Mouse (Mus musculus) hindbrain, embryonic 15.5 days (tissue): ENCODE results near the gene Cd19. TPM values are rescaled to one million over a fixed set of nuclear protein-coding genes. Genes with fewer than 3 reads are reported as not detected.
"Not testable (repeated sequence)": the region's sequence is repeated elsewhere in the genome, so short reads cannot be mapped to it uniquely, and the experiment has no call there.

ENCODE experiments used
- ATAC-seq: fragments of 200-750 bp; cut with Nextera tagmentation; 2 replicates; pipeline ENCODE4 v1.8.0; 2017; ENCODE audit warnings: low read depth, moderate number of reproducible peaks, moderate TSS enrichment; ENCODE audit not compliant: low FRiP score
- H3K27ac ChIP-seq: fragments of 300-500 bp; sonication (generic); replicated peaks from 2 replicates; pipeline ENCODE4 v1.5.1; 2015; ENCODE audit warnings: mild to moderate bottlenecking, inconsistent platforms
- H3K27me3 ChIP-seq: fragments of 300-500 bp; sonication (generic); 2 replicates; pipeline ENCODE4 v1.6.1; 2015; ENCODE audit warnings: control low read depth, inconsistent platforms
- H3K36me3 ChIP-seq: fragments of 300-500 bp; sonication (generic); 2 replicates; pipeline ENCODE4 v1.6.1; 2015; ENCODE audit warnings: control low read depth, inconsistent platforms
- H3K4me1 ChIP-seq: fragments of 300-500 bp; sonication (generic); replicated peaks from 2 replicates; pipeline ENCODE4 v1.6.1; 2015; ENCODE audit warnings: control low read depth, inconsistent platforms
- H3K4me2 ChIP-seq: fragments of 300-500 bp; sonication (generic); 2 replicates; pipeline ENCODE4 v1.6.1; 2015; ENCODE audit warnings: moderate library complexity, mild to moderate bottlenecking, inconsistent platforms
- H3K4me3 ChIP-seq: fragments of 300-500 bp; sonication (generic); 2 replicates; pipeline ENCODE4 v1.5.1; 2015; ENCODE audit warnings: mild to moderate bottlenecking, inconsistent platforms
- H3K9ac ChIP-seq: fragments of 300-500 bp; sonication (generic); 2 replicates; pipeline ENCODE4 v1.6.1; 2015; ENCODE audit warnings: inconsistent platforms
- H3K9me3 ChIP-seq: fragments of 300-500 bp; sonication (generic); 2 replicates; pipeline ENCODE4 v1.6.1; 2016; ENCODE audit warnings: control low read depth, inconsistent platforms
- WGBS: fragments of 180-500 bp; shearing (Covaris S2); methylation state at CpG from one replicate; pipeline ENCODE4 v1.1.7; 2015; 5-methylcytosine and 5-hydroxymethylcytosine counted together
- polyA plus RNA-seq: library from polyadenylated mRNA; unstranded; fragments of >200 nt; fragmentation: Nextera tagmentation; extraction: Ambion mirVana; gene quantifications from 2 replicates; pipeline ENCODE4 v1.2.1, GENCODE M21; 2015

Gene Cd19
- polyA plus RNA-seq, 1 experiment from 2014 or later, result 0.06 TPM

DNA sequence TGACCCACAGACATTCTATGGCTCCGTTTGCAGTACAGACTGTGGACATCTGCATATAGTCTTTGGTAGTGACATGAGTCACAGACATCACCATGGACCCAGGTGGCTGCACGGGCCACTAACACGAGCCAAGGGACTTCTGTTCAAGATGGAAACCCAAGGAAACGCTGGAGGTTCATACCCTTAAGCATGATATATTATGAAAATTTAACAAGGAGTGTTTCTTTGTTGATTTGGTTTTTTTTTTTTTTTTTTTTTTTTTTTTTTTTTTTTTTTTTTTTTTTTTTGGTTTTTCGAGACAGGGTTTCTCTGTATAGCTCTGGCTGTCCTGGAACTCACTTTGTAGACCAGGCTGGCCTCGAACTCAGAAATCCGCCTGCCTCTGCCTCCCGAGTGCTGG is 12.2 kb downstream of the Cd19 start:
- WGBS, result 82% methylated on average over 8 of the region's 8 CpGs
- not testable (repeated sequence) for H3K9ac ChIP-seq, H3K27ac ChIP-seq, H3K9me3 ChIP-seq, H3K36me3 ChIP-seq, H3K4me2 ChIP-seq, H3K27me3 ChIP-seq, H3K4me1 ChIP-seq, H3K4me3 ChIP-seq, ATAC-seq

DNA sequence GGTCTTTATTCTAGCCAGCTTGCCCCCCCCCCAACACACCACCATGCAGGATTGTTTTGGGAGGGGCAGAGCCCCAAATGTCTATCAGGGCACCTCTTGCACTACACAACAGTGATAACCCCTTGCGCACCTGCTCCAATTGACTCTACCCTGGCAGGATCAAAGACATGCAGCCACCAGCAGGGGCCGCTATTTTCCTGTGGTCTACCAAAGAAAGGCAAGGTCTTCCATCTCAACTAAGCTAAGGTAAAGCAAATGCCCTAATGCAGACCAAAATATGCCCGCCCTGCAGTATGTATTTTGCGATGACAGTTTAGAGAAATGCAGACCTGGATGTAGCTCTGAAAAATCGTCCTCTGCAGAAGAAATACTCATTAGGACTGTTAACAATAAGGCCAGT is 15.1 kb downstream of the Cd19 start:
- H3K4me2 ChIP-seq, result no peak overlapping the region
- H3K9me3 ChIP-seq, result no peaks in the 10 kb centered on the region
- no peak overlapping the region for H3K27ac ChIP-seq
- H3K4me3 ChIP-seq, result no peak overlapping the region
- H3K4me1 ChIP-seq, result peaks cover 16% of the 10 kb centered on the region
- no peak for ATAC-seq
- H3K27me3 ChIP-seq, result no peaks in the 10 kb centered on the region
- H3K9ac ChIP-seq, result no peak overlapping the region
- no peaks in the 10 kb centered on the region for H3K36me3 ChIP-seq
- 11% methylated on average over 5 of the region's 5 CpGs for WGBS

- no peak overlapping the region for H3K9ac ChIP-seq
- H3K9me3 ChIP-seq, result no peaks in the 10 kb centered on the region
- no peaks in the 10 kb centered on the region for H3K27me3 ChIP-seq
- no peak overlapping the region for H3K4me3 ChIP-seq
- no peak overlapping the region for H3K27ac ChIP-seq
- ATAC-seq, result no peak
- WGBS, result 94% methylated on average over 4 of the region's 4 CpGs
- H3K4me1 ChIP-seq, result peaks cover 16% of the 10 kb centered on the region
- H3K4me2 ChIP-seq, result no peak overlapping the region
- H3K36me3 ChIP-seq, result no peaks in the 10 kb centered on the region
Observed at GRCm38 (mm10) chr7:126397822-126398221, 16.9 kb downstream of the Cd19 start.

- H3K36me3 ChIP-seq, result no peaks in the 10 kb centered on the region
- H3K4me3 ChIP-seq, result peak overlapping the region; percentile 9; the same call in 1 of the 2 replicates
- no peak for ATAC-seq
- H3K4me2 ChIP-seq, result peak overlapping the region; percentile 40
- H3K27ac ChIP-seq, result peak overlapping the region; percentile 51; the same call in 1 of the 2 replicates
- WGBS, result 62% methylated on average over 6 of the region's 6 CpGs
- no peaks in the 10 kb centered on the region for H3K9me3 ChIP-seq
- H3K27me3 ChIP-seq, result no peaks in the 10 kb centered on the region
- no peak overlapping the region for H3K9ac ChIP-seq
- peaks cover 16% of the 10 kb centered on the region for H3K4me1 ChIP-seq
Observed at GRCm38 (mm10) chr7:126397221-126397620, 17.5 kb downstream of the Cd19 start.

DNA sequence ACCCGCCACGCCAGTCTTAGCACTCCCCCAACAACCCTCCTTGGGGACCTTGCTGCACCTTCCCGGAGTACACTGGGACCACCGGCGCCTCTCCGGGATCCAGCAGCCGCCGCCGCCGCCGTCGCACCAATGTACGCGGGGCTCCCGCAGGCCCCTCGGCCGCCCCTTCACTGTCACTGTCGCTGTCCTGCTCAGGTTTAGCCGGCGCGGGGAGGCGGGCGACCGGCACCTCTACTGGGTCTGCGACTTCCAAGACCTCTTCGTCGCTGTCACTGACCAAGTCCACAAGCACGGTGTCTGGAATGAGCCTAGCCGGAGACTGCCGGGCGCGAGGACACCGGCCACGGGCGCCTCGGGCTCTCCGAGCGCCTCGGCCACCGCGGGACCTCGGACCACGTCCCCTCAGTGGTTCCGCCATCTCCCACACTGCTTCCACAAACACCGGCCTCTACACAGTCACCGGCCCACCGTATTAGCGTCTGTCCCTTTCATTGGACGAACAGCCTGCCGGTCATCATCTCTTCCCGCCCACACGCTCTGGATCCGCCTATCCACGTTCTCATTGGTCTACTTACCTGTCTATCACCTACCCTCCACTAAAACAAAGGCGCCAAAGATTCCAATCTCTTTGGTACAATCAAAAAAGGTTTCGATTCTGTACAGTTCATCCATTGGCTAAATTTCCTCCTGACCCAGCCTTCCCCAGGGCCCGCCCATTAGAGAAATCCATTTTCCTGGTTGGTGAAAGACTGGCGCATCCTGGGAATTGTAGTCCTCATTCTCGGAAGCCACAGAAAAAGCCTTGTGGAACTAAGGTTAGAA is 18.2 kb downstream of the Cd19 start, which contains the start of gene Nfatc2ip:
Nfatc2ip (minus strand) TSS at position 440 of the 822 bp plus-strand sequence.
- Histone ChIP-seq H3K9ac (peak within 1 kb of the TSS; percentile 74), H3K27ac (peak within 1 kb of the TSS; percentile 74), H3K4me3 (peak within 1 kb of the TSS; percentile 85), H3K9me3 (no peaks in the 10 kb centered on the region), H3K4me2 (peak within 1 kb of the TSS; percentile 87), H3K4me1 (peaks cover 16% of the 10 kb centered on the region), H3K27me3 (no peaks in the 10 kb centered on the region), H3K36me3 (no peaks in the 10 kb centered on the region)
- WGBS, result under 1% methylated on average over 59 of the region's 59 CpGs
- ATAC-seq, result peak; percentile 100

DNA sequence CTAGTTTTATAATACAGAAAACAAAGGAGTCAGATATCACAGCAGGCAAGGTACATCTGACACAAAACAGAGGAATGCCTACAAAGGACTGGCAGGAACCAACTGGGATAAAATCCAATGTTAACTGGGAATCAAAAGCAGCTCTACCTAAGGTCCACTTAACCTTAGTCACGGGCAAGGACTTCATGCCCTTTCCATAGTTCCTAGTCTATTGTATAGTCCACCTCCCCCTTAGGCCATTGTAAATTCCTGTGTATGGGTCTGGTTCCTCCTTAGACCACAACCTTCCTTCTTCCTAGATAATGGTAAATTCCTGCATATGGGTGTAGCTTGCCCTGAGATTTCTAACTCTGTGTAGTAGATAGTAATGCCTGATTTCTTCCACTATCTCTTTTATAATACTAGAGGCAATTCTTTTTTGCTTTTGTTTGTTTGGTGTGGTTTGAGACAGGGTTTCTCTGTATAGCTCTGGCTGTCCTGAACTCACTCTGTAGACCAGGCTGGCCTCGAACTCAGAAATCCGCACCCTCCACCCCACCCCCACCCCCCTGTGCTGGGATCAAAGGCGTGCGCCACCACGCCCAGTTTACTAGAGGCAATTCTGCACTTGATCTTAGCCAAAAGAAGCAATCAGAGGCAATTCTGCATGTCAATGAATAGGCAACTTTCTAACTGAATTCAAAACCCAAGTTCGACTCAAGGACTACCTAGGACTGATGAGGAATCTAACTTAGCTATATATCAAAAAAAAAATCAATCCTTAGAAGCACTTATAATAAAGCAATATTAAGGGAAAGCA is 22.4 kb downstream of the Cd19 start:
- 93% methylated on average over 7 of the region's 7 CpGs for WGBS
- not testable (repeated sequence) for H3K9ac ChIP-seq, H3K27me3 ChIP-seq, H3K36me3 ChIP-seq, H3K27ac ChIP-seq, H3K4me3 ChIP-seq, ATAC-seq, H3K4me2 ChIP-seq, H3K9me3 ChIP-seq
- H3K4me1 ChIP-seq, result peaks cover 14% of the 10 kb centered on the region

DNA sequence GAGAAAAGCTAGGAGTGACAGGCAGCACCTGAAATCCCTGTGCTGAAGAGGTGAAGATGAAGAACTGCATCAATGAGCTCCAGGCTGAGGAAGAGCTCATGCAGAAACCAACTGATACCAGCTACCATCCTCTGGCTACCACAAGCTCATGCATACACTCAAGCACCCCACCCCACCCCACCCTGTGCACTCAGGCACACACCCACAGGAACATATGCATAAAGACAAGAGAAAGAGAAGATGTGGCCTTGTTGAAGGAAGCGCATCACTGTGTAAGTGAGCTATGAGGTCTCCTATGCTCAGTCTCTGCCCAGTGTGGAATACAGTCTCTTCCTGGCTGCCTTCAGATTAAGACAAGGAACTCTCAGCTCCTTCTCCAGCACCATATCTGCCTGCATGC is 26.5 kb downstream of the Cd19 start:
- no peak for ATAC-seq
- Histone ChIP-seq H3K27ac (no peak overlapping the region), H3K4me3 (no peak overlapping the region), H3K4me1 (no peaks in the 10 kb centered on the region), H3K9me3 (no peaks in the 10 kb centered on the region), H3K36me3 (peaks cover 20% of the 10 kb centered on the region), H3K27me3 (no peaks in the 10 kb centered on the region), H3K9ac (no peak overlapping the region), H3K4me2 (no peak overlapping the region)
- 100% methylated on average over 1 of the region's 1 CpGs for WGBS

GRCm38 (mm10) chr7:126383565-126383964 is 31.1 kb downstream of the Cd19 start:
- no peak overlapping the region for H3K9ac ChIP-seq
- ATAC-seq, result no peak

GRCm38 (mm10) chr7:126377278-126378158 is 37.2 kb downstream of the Cd19 start, which contains the start of gene Spns1:
TSS of gene Spns1 (minus strand) at chr7:126377450.
- H3K36me3 ChIP-seq, result peaks cover 10% of the 10 kb centered on the region
- under 1% methylated on average over 33 of the region's 33 CpGs for WGBS
- peak within 1 kb of the TSS; percentile 83 for H3K27ac ChIP-seq
- H3K27me3 ChIP-seq, result no peaks in the 10 kb centered on the region
- H3K4me2 ChIP-seq, result peak within 1 kb of the TSS; percentile 91
- peaks cover 24% of the 10 kb centered on the region for H3K4me1 ChIP-seq
- peak within 1 kb of the TSS; percentile 78 for H3K9ac ChIP-seq
- H3K9me3 ChIP-seq, result no peaks in the 10 kb centered on the region
- H3K4me3 ChIP-seq, result peak within 1 kb of the TSS; percentile 82
- ATAC-seq, result peak; percentile 96

More at GRCm38 (mm10) chr7:126383565-126383964, 31.1 kb downstream of the Cd19 start:
- no peaks in the 10 kb centered on the region for H3K9me3 ChIP-seq
- no peak overlapping the region for H3K27ac ChIP-seq
- H3K4me1 ChIP-seq, result peaks cover under 1% of the 10 kb centered on the region; the same call in 1 of the 2 replicates
- H3K4me3 ChIP-seq, result no peak overlapping the region
- no peaks in the 10 kb centered on the region for H3K27me3 ChIP-seq
- WGBS, result 85% methylated on average over 5 of the region's 5 CpGs
- peaks cover 12% of the 10 kb centered on the region for H3K36me3 ChIP-seq
- no peak overlapping the region for H3K4me2 ChIP-seq

GRCm38 (mm10) chr7:126376903-126377277 is 37.8 kb downstream of the Cd19 start:
- Histone ChIP-seq H3K4me1 (peaks cover 24% of the 10 kb centered on the region), H3K9me3 (no peaks in the 10 kb centered on the region), H3K9ac (peak overlapping the region; percentile 78), H3K4me2 (peak overlapping the region; percentile 91), H3K4me3 (peak overlapping the region; percentile 82), H3K27me3 (no peaks in the 10 kb centered on the region), H3K36me3 (peaks cover 16% of the 10 kb centered on the region), H3K27ac (peak overlapping the region; percentile 83)
- WGBS, result 1% methylated on average over 27 of the region's 27 CpGs
- peak; percentile 81 for ATAC-seq

DNA sequence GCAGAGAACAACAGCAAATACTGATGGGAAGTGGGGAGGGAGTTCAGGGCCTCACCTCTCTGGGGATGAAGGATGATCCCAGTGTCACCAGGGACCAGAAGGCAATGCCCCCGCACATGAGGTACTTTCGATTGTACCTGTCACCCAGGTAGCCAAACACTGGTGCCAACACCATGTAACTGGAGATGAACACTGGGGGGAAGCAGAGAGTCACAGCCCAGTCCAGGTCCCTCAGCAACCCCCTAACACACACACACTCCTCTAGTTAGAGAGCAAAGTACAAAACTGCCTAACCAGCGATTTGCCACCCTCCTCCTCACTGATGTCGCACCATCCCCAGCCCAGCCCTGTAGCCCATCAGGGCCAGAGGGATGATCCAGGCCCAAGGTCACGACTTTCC is 39.7 kb downstream of the Cd19 start:
- no peak for ATAC-seq
- Histone ChIP-seq H3K27me3 (no peaks in the 10 kb centered on the region), H3K4me1 (peaks cover 24% of the 10 kb centered on the region), H3K4me3 (no peak overlapping the region), H3K4me2 (no peak overlapping the region), H3K9ac (no peak overlapping the region), H3K36me3 (peaks cover 35% of the 10 kb centered on the region), H3K9me3 (no peaks in the 10 kb centered on the region), H3K27ac (no peak overlapping the region)
- 81% methylated on average over 5 of the region's 5 CpGs for WGBS
